12 mouse cellular contexts compared by ENCODE assay signal in the genomic region with DNA sequence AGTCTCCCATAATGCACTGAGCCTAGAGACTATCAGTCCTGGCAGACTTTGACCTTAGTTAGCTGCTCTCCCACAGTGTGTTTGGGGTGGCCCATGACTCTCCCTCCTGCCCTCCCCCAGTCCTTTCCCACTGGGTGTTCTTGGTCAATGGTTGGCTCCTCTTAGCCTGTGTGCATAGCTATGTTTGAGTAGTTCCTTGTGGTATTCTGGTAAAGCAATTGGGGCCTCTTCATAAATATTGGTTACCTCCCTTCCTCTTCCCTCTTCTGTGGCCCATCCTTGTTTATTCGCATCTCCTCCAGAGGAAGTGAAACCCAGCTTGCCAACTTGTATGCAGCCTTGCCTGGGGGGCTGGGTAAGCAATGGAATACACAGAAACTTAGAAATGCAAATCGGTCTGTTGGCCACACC.
DNase-seq lines count a peak whose midpoint lies in the region; TF ChIP-seq lines count a peak whose summit lies in the region.
"Had no signal": no experiment of that assay in that cellular context is flagged by ENCODE, and none has a peak within 500 bp of the region (broad histone marks: within the 10 kb centered on the region; RNA-seq: fewer than 3 reads in every experiment).

No protein-coding gene starts in this region.

- WGBS in kidney, adult 2 months: 81% methylated on average over 2 of the region's 2 CpGs
- 24% methylated on average over 2 of the region's 2 CpGs for WGBS in spleen, adult 2 months

- peak; percentile 54 for DNase-seq in kidney, adult 2 months
- DNase-seq in kidney, adult 18-20 months: no peak
- DNase-seq in lung, postnatal 25 days (ENCODE audit: low spot score): peak; percentile 72
- peak in 1 of 2 experiments; percentile 73 for DNase-seq in spleen, adult 2 months (ENCODE audit: low read depth in 1 of 2, low spot score in 2 of 2)
- DNase-seq in adrenal gland, postnatal 25 days: no peak
- no peak for DNase-seq in gastrocnemius, postnatal 25 days
- DNase-seq in left cerebral cortex, adult 18-20 months (ENCODE audit: low spot score in 2 of 2): no peak
- DNase-seq: adrenal gland, adult 8-10 months; right cerebral cortex, adult 18-20 months had no signal

- H3K27me3 ChIP-seq in kidney, adult 2 months (replicated peaks; ENCODE audit: control insufficient read depth, insufficient read depth, low read length): no peaks in the 10 kb centered on the region
- no peaks in the 10 kb centered on the region for H3K27me3 ChIP-seq in spleen, adult 2 months (ENCODE audit: control insufficient read depth, insufficient read depth, low read length)
- H3K27me3 ChIP-seq: neural tube, embryonic 13.5 days; Patski had no signal

- no peaks in the 10 kb centered on the region for H3K36me3 ChIP-seq in kidney, adult 2 months (ENCODE audit: control insufficient read depth, insufficient read depth, low read length)
- no peaks in the 10 kb centered on the region for H3K36me3 ChIP-seq in spleen, adult 2 months (ENCODE audit: control insufficient read depth, insufficient read depth, low read length)
- H3K36me3 ChIP-seq: neural tube, embryonic 13.5 days had no signal

- no peak for TF ChIP-seq CTCF in kidney, adult 2 months (conservative IDR thresholded peaks at IDR 0.05; ENCODE audit: insufficient read depth, insufficient read length, low read depth, low read length)
- no peak for TF ChIP-seq CTCF in bone marrow macrophage, adult 2 months (IDR thresholded peaks at IDR 0.05; ENCODE audit: low read depth, low read length)
- no peak for TF ChIP-seq CTCF in spleen, adult 2 months (IDR thresholded peaks at IDR 0.05; ENCODE audit: extremely low read depth, insufficient read depth, insufficient read length, insufficient replicate concordance)

- no peak for TF ChIP-seq POLR2A in kidney, adult 2 months (IDR thresholded peaks at IDR 0.05; ENCODE audit: low read depth, low read length)
- TF ChIP-seq POLR2A in bone marrow macrophage, adult 2 months (IDR thresholded peaks at IDR 0.05; ENCODE audit: borderline replicate concordance, low read depth, low read length): no peak
- no peak for TF ChIP-seq POLR2A in spleen, adult 2 months (IDR thresholded peaks at IDR 0.05; ENCODE audit: low read depth, low read length)

- H3K4me3 ChIP-seq in kidney, adult 2 months (ENCODE audit: insufficient read depth, low read depth, low read length): no peak overlapping the region
- no peak overlapping the region for H3K4me3 ChIP-seq in bone marrow macrophage, adult 2 months (ENCODE audit: insufficient read depth, low read length)
- no peak overlapping the region for H3K4me3 ChIP-seq in spleen, adult 2 months (ENCODE audit: extremely low read depth, insufficient read depth, insufficient read length)
- H3K4me3 ChIP-seq: neural tube, embryonic 13.5 days had no signal

- peaks cover 19% of the 10 kb centered on the region; the same call in 1 of the 2 replicates for H3K4me1 ChIP-seq in kidney, adult 2 months (ENCODE audit: control insufficient read depth, insufficient read depth, low read length)
- H3K4me1 ChIP-seq in bone marrow macrophage, adult 2 months (ENCODE audit: control insufficient read depth, insufficient read depth, low read length): peaks cover 44% of the 10 kb centered on the region
- H3K4me1 ChIP-seq in spleen, adult 2 months (ENCODE audit: control insufficient read depth, insufficient read depth, insufficient read length): peaks cover 54% of the 10 kb centered on the region

- H3K27ac ChIP-seq in kidney, adult 2 months (ENCODE audit: insufficient read depth, low read depth, low read length): 0 out of 2 replicates have a peak overlapping the region, but pooled peaks have one; percentile 24
- H3K27ac ChIP-seq in bone marrow macrophage, adult 2 months (ENCODE audit: insufficient read depth, low read depth, low read length): peak overlapping the region; percentile 60
- H3K27ac ChIP-seq in spleen, adult 2 months (ENCODE audit: insufficient read depth, low read length): peak overlapping the region; percentile 90
- H3K27ac ChIP-seq: neural tube, embryonic 13.5 days had no signal

Comparison
In these comparisons a context has a peak if more than half of its experiments do, and no peak if none do; other contexts are left out.
1. DNase-seq: peak in kidney, adult 2 months (single experiment) and lung, postnatal 25 days (single experiment); none in kidney, adult 18-20 months (single experiment), adrenal gland, postnatal 25 days (single experiment), gastrocnemius, postnatal 25 days (single experiment) and left cerebral cortex, adult 18-20 months (0 of 2).
2. H3K27ac ChIP-seq: peak in every context shown above with its lines; median percentile 90 in spleen, adult 2 months; 60 in bone marrow macrophage, adult 2 months; 24 in kidney, adult 2 months.